Comparison of ENCODE assay signal across 13 mouse cellular contexts in genomic region chr2:121570049-121570448, GRCm38 (mm10).
"Had no signal": no experiment of that assay in that cellular context is flagged by ENCODE, and none has a peak within 500 bp of the region (broad histone marks: within the 10 kb centered on the region; RNA-seq: fewer than 3 reads in every experiment).

No protein-coding gene starts in this region.

- ATAC-seq: liver, postnatal 0 days; lung, postnatal 0 days; midbrain, embryonic 13.5 days; midbrain, embryonic 15.5 days had no signal

- DNase-seq: liver, postnatal 0 days; lung, adult 2 months; lung, postnatal 14 days; lung, postnatal 36 days; right cerebral cortex, postnatal 25 days; right cerebral cortex, postnatal 4 days; spleen, adult 18-20 months; thymus, adult 18-20 months; thymus, postnatal 25 days; thymus, postnatal 4 days had no signal
